Mouse (Mus musculus) CH12.LX (cell line): ENCODE measurements around the gene Taf1c. TPM values are rescaled to one million over a fixed set of nuclear protein-coding genes. Genes with fewer than 3 reads are reported as not detected.
A peak's percentile ranks its signal among the peaks of the same experiment; 100 is the strongest.

Experiments
- DNase-seq: peaks from one replicate; pipeline ENCODE4 v3.0.0-alpha.2; 2013; ENCODE audit errors: extremely low read depth
- H3K27ac ChIP-seq: 2 replicates; pipeline ENCODE4 v1.5.1; 2012; ENCODE audit warnings: low read depth, mild to moderate bottlenecking, control low read depth, moderate library complexity; ENCODE audit not compliant: insufficient read depth
- H3K27me3 ChIP-seq: replicated peaks from 2 replicates; pipeline ENCODE3; 2012; ENCODE audit warnings: inconsistent platforms
- H3K36me3 ChIP-seq, 2 experiments: replicated peaks in 1 of 2; 2 replicates each; pipeline versions ENCODE3 to v1.6.1; 2012; ENCODE audit warnings: inconsistent platforms in 1 of 2, low read length in 1 of 2, mild to moderate bottlenecking in 1 of 2, mixed read lengths in 1 of 2, moderate library complexity in 1 of 2; ENCODE audit not compliant: control insufficient read depth in 1 of 2, insufficient read depth in 1 of 2
- H3K4me1 ChIP-seq, 2 experiments: 2 replicates each; pipeline ENCODE4 v1.6.1; 2012; ENCODE audit warnings: inconsistent platforms in 1 of 2, moderate library complexity in 1 of 2; ENCODE audit not compliant: insufficient read depth in 2 of 2, control insufficient read depth in 1 of 2
- H3K4me2 ChIP-seq: 2 replicates; pipeline ENCODE4 v1.6.1; 2012; ENCODE audit warnings: low read depth, mild to moderate bottlenecking, control low read depth; ENCODE audit not compliant: poor library complexity, insufficient read depth, severe bottlenecking
- H3K4me3 ChIP-seq, 3 experiments: fragments of 150-350 bp in 1 of 3; sonication (generic) in 1 of 3; replicated peaks in 1 of 3; 2 replicates each; pipeline versions ENCODE3 to v1.5.1; 2011 to 2012; ENCODE audit warnings: low read depth in 2 of 3, low read length in 2 of 3, mild to moderate bottlenecking in 2 of 3, moderate library complexity in 2 of 3, control low read depth in 1 of 3, improper control_type of control experiment in 1 of 3, inconsistent platforms in 1 of 3, mixed read lengths in 1 of 3; ENCODE audit not compliant: poor library complexity in 1 of 3
- H3K79me2 ChIP-seq: replicated peaks from 2 replicates; pipeline ENCODE4 v1.6.1; 2012; ENCODE audit warnings: mild to moderate bottlenecking, moderate library complexity; ENCODE audit not compliant: control insufficient read depth, poor library complexity, insufficient read depth, severe bottlenecking; ENCODE audit errors: extremely low read depth
- H3K9ac ChIP-seq: 2 replicates; pipeline ENCODE4 v1.6.1; 2012; ENCODE audit warnings: low read depth, mild to moderate bottlenecking, control low read depth, moderate library complexity; ENCODE audit not compliant: insufficient read depth
- H3K9me3 ChIP-seq: replicated peaks from 2 replicates; pipeline ENCODE3; 2012; ENCODE audit warnings: low read length, inconsistent platforms, mixed read lengths
- BHLHE40 ChIP-seq: IDR thresholded peaks from 2 replicates; pipeline ENCODE4 v1.6.1; 2011; ENCODE audit warnings: mild to moderate bottlenecking, low read depth, low read length, improper control_type of control experiment
- CTCF ChIP-seq, 2 experiments: IDR thresholded peaks in 1 of 2; conservative IDR thresholded peaks in 1 of 2; 2 replicates each; pipeline ENCODE4 v1.5.1; 2011 to 2012; ENCODE audit warnings: low read depth in 2 of 2, low read length in 2 of 2, improper control_type of control experiment in 1 of 2, inconsistent platforms in 1 of 2, mild to moderate bottlenecking in 1 of 2, moderate library complexity in 1 of 2
- ETS1 ChIP-seq: conservative IDR thresholded peaks from 2 replicates; pipeline ENCODE4 v1.6.1; 2012; ENCODE audit warnings: low read depth, mild to moderate bottlenecking, inconsistent platforms, low read length, improper control_type of control experiment, moderate library complexity
- GABPA ChIP-seq: IDR thresholded peaks from 2 replicates; pipeline ENCODE4 v1.6.1; 2012; ENCODE audit warnings: low read depth, low read length, improper control_type of control experiment, inconsistent platforms; ENCODE audit not compliant: insufficient replicate concordance
- IRF4 ChIP-seq: IDR thresholded peaks from 2 replicates; pipeline ENCODE4 v1.6.1; 2014; ENCODE audit warnings: low read depth, mild to moderate bottlenecking, inconsistent platforms, low read length, improper control_type of control experiment
- JUN ChIP-seq: IDR thresholded peaks from 2 replicates; pipeline ENCODE4 v1.6.1; 2011; ENCODE audit warnings: low read depth, mild to moderate bottlenecking, low read length, improper control_type of control experiment, moderate library complexity; ENCODE audit not compliant: insufficient read depth
- MAZ ChIP-seq: IDR thresholded peaks from 2 replicates; pipeline ENCODE4 v1.6.1; 2012; ENCODE audit warnings: low read depth, mild to moderate bottlenecking, inconsistent platforms, low read length, improper control_type of control experiment, moderate library complexity
- MEF2A ChIP-seq: IDR thresholded peaks from 2 replicates; pipeline ENCODE4 v1.6.1; 2014; ENCODE audit warnings: low read depth, mild to moderate bottlenecking, inconsistent platforms, low read length, improper control_type of control experiment, borderline replicate concordance
- MXI1 ChIP-seq: IDR thresholded peaks from 2 replicates; pipeline ENCODE4 v1.6.1; 2011; ENCODE audit warnings: mild to moderate bottlenecking, low read depth, low read length, improper control_type of control experiment
- POLR2A ChIP-seq: IDR thresholded peaks from 2 replicates; pipeline ENCODE4 v1.6.1; 2011; ENCODE audit warnings: low read depth, mild to moderate bottlenecking, improper control_type of control experiment, low read length
- SMC3 ChIP-seq: IDR thresholded peaks from 2 replicates; pipeline ENCODE4 v1.6.1; 2011; ENCODE audit warnings: low read depth, low read length, improper control_type of control experiment
- TBP ChIP-seq: conservative IDR thresholded peaks from 2 replicates; pipeline ENCODE4 v1.6.1; 2011; ENCODE audit warnings: low read depth, low read length, improper control_type of control experiment
- TCF12 ChIP-seq: IDR thresholded peaks from 2 replicates; pipeline ENCODE4 v1.6.1; 2014; ENCODE audit warnings: low read depth, mild to moderate bottlenecking, inconsistent platforms, low read length, improper control_type of control experiment
- USF2 ChIP-seq: conservative IDR thresholded peaks from 2 replicates; pipeline ENCODE4 v1.6.1; 2011; ENCODE audit warnings: low read depth, low read length, improper control_type of control experiment
- dilution Hi-C: fragments of 300-500 bp; cut with MboI; formaldehyde crosslinking; loops from 2 replicates; pipeline ENCODE4 v1.14.3; 2020; ENCODE audit warnings: low sequenced_read_pairs; ENCODE audit not compliant: extremely low pct_unique_long_range_greater_than_20kb, extremely low pct_ligation_motif_present
- in situ Hi-C: fragments of 300-500 bp; cut with MboI; formaldehyde crosslinking; loops from 3 replicates; pipeline ENCODE4 v1.14.3; 2019; ENCODE audit warnings: low sequenced_read_pairs, low pct_ligation_motif_present, low pct_unique_long_range_greater_than_20kb, mixed read lengths
- polyA plus RNA-seq: library from polyadenylated mRNA; unstranded; fragments of >175 nt; gene quantifications from 2 replicates; pipeline ENCODE4 v1.2.1, GENCODE M21; 2012; ENCODE audit warnings: low read depth; ENCODE audit not compliant: insufficient read length
- total RNA-seq, 2 experiments: library from RNA; depleted of rRNA; stranded (reverse); fragments of 300-350 nt in 1 of 2; fragments of >200 nt in 1 of 2; gene quantifications; 2 replicates each; pipeline ENCODE4 v1.2.3; 2012 to 2014

The Taf1c gene
- total and polyA plus RNA-seq, 3 experiments, result 11.0 to 14.9 (median 12.1) TPM

DNA sequence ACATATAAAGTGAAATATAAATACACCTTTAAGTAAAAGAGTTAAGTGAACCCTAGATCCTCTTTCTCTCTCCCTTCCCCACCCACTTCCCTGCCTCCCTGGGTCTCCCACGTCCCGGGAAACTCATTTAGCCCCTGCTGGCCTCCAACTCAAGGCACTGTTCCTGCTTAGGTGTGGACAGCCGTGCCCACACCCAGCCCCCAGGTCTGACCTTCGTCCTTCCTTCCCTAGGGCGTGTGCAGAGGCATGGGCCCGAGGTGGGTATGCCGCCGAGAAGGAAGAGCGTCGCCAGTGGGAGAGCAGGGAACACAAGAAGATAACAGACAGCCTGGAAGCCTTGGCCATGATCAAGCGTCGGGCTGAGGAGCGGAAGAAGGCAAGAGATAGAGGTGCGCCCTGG lies 14.7 kb downstream of the Taf1c start:
- Histone ChIP-seq H3K36me3 (peaks cover 0 to 2% of the 10 kb centered on the region in 2 experiments), H3K27me3 (no peaks in the 10 kb centered on the region), H3K4me2 (no peak overlapping the region), H3K27ac (no peak overlapping the region), H3K4me3 (no peak overlapping the region), H3K9me3 (no peaks in the 10 kb centered on the region), H3K79me2 (no peaks in the 10 kb centered on the region), H3K4me1 (peaks cover 8 to 20% of the 10 kb centered on the region in 2 experiments), H3K9ac (no peak overlapping the region)
- no peak for DNase-seq
- dilution Hi-C loops, result no loop called here
- no peak for TF ChIP-seq MEF2A
- TF ChIP-seq SMC3, result no peak
- no peak for TF ChIP-seq TBP
- no peak for TF ChIP-seq JUN
- in situ Hi-C loops, result no loop called here

DNA sequence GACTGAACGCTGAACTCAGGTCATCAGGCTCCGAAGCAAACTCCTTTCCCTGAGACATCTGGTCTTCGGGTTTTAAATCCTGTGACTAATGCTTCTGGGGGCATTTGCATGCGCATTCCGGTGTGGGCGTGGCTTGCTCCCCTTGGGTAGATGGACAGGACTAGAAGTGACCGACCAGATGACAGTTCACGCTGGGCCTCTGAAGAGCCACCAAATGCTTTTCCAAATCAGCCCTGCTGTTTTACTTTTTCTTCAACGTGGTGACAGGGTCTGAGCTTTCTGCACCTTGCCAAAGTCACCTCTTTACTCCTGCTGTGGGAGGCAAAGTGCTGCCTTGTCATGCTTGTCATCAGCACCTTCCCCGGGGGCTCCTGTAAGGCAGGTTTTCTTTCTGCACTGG lies 16.2 kb downstream of the Taf1c start:
- H3K79me2 ChIP-seq, result no peaks in the 10 kb centered on the region
- in situ Hi-C loops, result no loop called here
- no peak overlapping the region for H3K4me3 ChIP-seq
- H3K27me3 ChIP-seq, result no peaks in the 10 kb centered on the region
- no peak overlapping the region for H3K9ac ChIP-seq
- H3K9me3 ChIP-seq, result no peaks in the 10 kb centered on the region
- H3K36me3 ChIP-seq, result no peaks in the 10 kb centered on the region
- TF ChIP-seq GABPA (no peak), MXI1 (no peak), USF2 (no peak), MAZ (no peak), ETS1 (no peak), IRF4 (no peak), CTCF (conservative IDR thresholded peaks at IDR 0.05 in 1 of 2, IDR thresholded peaks at IDR 0.05 in 1 of 2; ENCODE audit: low read depth in 2 of 2, low read length in 2 of 2) (no peak), BHLHE40 (no peak), POLR2A (no peak), TCF12 (no peak)
- no peak overlapping the region for H3K27ac ChIP-seq
- dilution Hi-C loops, result no loop called here
- DNase-seq, result no peak
- no peak overlapping the region for H3K4me2 ChIP-seq
- H3K4me1 ChIP-seq, result peaks cover 0 to 10% of the 10 kb centered on the region in 2 experiments; a peak in 2 of 4 replicates

DNA sequence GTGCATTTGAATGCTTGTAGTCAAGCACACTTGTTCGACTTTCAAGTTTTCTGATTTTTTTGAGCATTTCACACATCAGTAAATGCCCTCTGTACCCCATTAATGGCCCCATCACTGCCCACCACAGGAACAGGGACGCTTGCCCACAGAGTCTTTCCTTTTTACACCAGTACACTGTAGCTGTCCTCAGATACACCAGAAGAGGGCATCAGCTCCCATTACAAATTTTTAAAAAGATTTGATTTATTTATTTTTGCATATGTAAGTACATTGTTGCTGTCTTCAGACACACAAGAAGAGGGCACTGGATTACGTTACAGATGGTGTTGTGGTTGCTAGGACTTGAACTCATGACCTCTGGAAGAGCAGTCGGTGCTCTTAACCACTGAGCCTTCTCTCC lies 16.7 kb downstream of the Taf1c start:
- H3K79me2 ChIP-seq, result no peaks in the 10 kb centered on the region
- H3K9ac ChIP-seq, result no peak overlapping the region
- no peaks in the 10 kb centered on the region for H3K9me3 ChIP-seq
- peak in 1 of 2 experiments; percentile 14; a peak in 1 of 4 replicates for TF ChIP-seq CTCF (conservative IDR thresholded peaks at IDR 0.05 in 1 of 2, IDR thresholded peaks at IDR 0.05 in 1 of 2; ENCODE audit: low read depth in 2 of 2, low read length in 2 of 2)
- TF ChIP-seq JUN, result no peak
- TF ChIP-seq, all 38 proteins: peak for 1
- dilution Hi-C loops, result no loop called here
- no peak overlapping the region for H3K4me3 ChIP-seq
- in situ Hi-C loops, result no loop called here
- no peaks in the 10 kb centered on the region for H3K36me3 ChIP-seq
- H3K4me1 ChIP-seq, result peaks cover 0 to 10% of the 10 kb centered on the region in 2 experiments; a peak in 2 of 4 replicates
- no peak overlapping the region for H3K27ac ChIP-seq
- no peak overlapping the region for H3K4me2 ChIP-seq
- DNase-seq, result no peak
- no peaks in the 10 kb centered on the region for H3K27me3 ChIP-seq
